Mouse (Mus musculus): ENCODE data around the gene Bcr. TPM values are rescaled to one million over a fixed set of nuclear protein-coding genes. Genes with fewer than 3 reads are reported as not detected.
A peak's percentile ranks its signal among the peaks of the same experiment; 100 is the strongest.

Bcr gene
- polyA plus RNA-seq, 1 experiment from 2014 or later, result 4.7 TPM

- 100% methylated on average over 1 of the region's 1 CpGs for WGBS
- ATAC-seq (ENCODE audit: low FRiP score, low TSS enrichment), result no peak
- H3K9ac ChIP-seq (ENCODE audit: low read length), result no peak overlapping the region
Observed at GRCm38 (mm10) chr10:75231876-75232275, 171.5 kb downstream of the Bcr start.

GRCm38 (mm10) chr10:75232612-75233155, 172.3 kb downstream of the Bcr start:
- Histone ChIP-seq H3K4me2 (replicated peaks; ENCODE audit: low read depth) (no peak overlapping the region), H3K4me3 (ENCODE audit: low read depth, low read length) (no peak overlapping the region), H3K27ac (replicated peaks) (peak overlapping the region; percentile 25), H3K36me3 (ENCODE audit: control insufficient read depth, insufficient read depth, low read length) (no peaks in the 10 kb centered on the region), H3K27me3 (ENCODE audit: control insufficient read depth, insufficient read depth, low read length) (no peaks in the 10 kb centered on the region), H3K9me3 (ENCODE audit: control insufficient read depth, low read length) (no peaks in the 10 kb centered on the region), H3K4me1 (replicated peaks; ENCODE audit: control insufficient read depth, insufficient read depth) (no peaks in the 10 kb centered on the region), H3K9ac (ENCODE audit: low read length) (no peak overlapping the region)
- ATAC-seq (ENCODE audit: low FRiP score, low TSS enrichment), result peak; percentile 78
- DNase-seq (ENCODE audit: low spot score), result no peak
- peak; percentile 39 for TF ChIP-seq EP300 (optimal IDR thresholded peaks at IDR 0.05)
- TF ChIP-seq CTCF (IDR thresholded peaks at IDR 0.05; ENCODE audit: low read depth), result no peak
- WGBS, result 88% methylated on average over 4 of the region's 4 CpGs

More at GRCm38 (mm10) chr10:75231876-75232275, 171.5 kb downstream of the Bcr start:
- Histone ChIP-seq H3K27ac (replicated peaks) (peak overlapping the region; percentile 25), H3K4me3 (ENCODE audit: low read depth, low read length) (no peak overlapping the region), H3K9me3 (ENCODE audit: control insufficient read depth, low read length) (no peaks in the 10 kb centered on the region), H3K4me2 (replicated peaks; ENCODE audit: low read depth) (no peak overlapping the region), H3K4me1 (replicated peaks; ENCODE audit: control insufficient read depth, insufficient read depth) (no peaks in the 10 kb centered on the region), H3K27me3 (ENCODE audit: control insufficient read depth, insufficient read depth, low read length) (no peaks in the 10 kb centered on the region), H3K36me3 (ENCODE audit: control insufficient read depth, insufficient read depth, low read length) (no peaks in the 10 kb centered on the region)
- no peak for DNase-seq (ENCODE audit: low spot score)
- TF ChIP-seq CTCF (IDR thresholded peaks at IDR 0.05; ENCODE audit: low read depth) (no peak), EP300 (optimal IDR thresholded peaks at IDR 0.05) (no peak)

GRCm38 (mm10) chr10:75233489-75233888, 173.1 kb downstream of the Bcr start:
- no peak overlapping the region for H3K27ac ChIP-seq (replicated peaks)
- ATAC-seq (ENCODE audit: low FRiP score, low TSS enrichment), result peak; percentile 85
- WGBS, result 30% methylated on average over 2 of the region's 2 CpGs
- H3K4me3 ChIP-seq (ENCODE audit: low read depth, low read length), result no peak overlapping the region
- no peaks in the 10 kb centered on the region for H3K9me3 ChIP-seq (ENCODE audit: control insufficient read depth, low read length)
- no peak overlapping the region for H3K4me2 ChIP-seq (replicated peaks; ENCODE audit: low read depth)
- H3K9ac ChIP-seq (ENCODE audit: low read length), result no peak overlapping the region
- H3K4me1 ChIP-seq (replicated peaks; ENCODE audit: control insufficient read depth, insufficient read depth), result no peaks in the 10 kb centered on the region
- DNase-seq (ENCODE audit: low spot score), result no peak
- no peaks in the 10 kb centered on the region; the same call in 1 of the 2 replicates for H3K36me3 ChIP-seq (ENCODE audit: control insufficient read depth, insufficient read depth, low read length)
- H3K27me3 ChIP-seq (ENCODE audit: control insufficient read depth, insufficient read depth, low read length), result no peaks in the 10 kb centered on the region
- TF ChIP-seq EP300 (optimal IDR thresholded peaks at IDR 0.05), result no peak
- TF ChIP-seq CTCF (IDR thresholded peaks at IDR 0.05; ENCODE audit: low read depth), result no peak

Other genes starting within 250 kb of the Bcr start
- gene Gnaz, start 93.4 kb upstream of the Bcr start, polyA plus RNA-seq (2015; fragmentation: Nextera tagmentation; extraction: Ambion mirVana), result 3.4 and 3.9 TPM in 2 replicates
- gene Rsph14, start 28.0 kb upstream of the Bcr start, polyA plus RNA-seq (2015; fragmentation: Nextera tagmentation; extraction: Ambion mirVana), result not detected in 2 replicates
- gene Rab36, start 23.5 kb upstream of the Bcr start, polyA plus RNA-seq (2015; fragmentation: Nextera tagmentation; extraction: Ambion mirVana), result 1.9 and 2.0 TPM in 2 replicates
- gene Specc1l, start 151.5 kb downstream of the Bcr start, polyA plus RNA-seq (2015; fragmentation: Nextera tagmentation; extraction: Ambion mirVana), result 9.2 and 9.4 TPM in 2 replicates

All from stomach, postnatal 0 days (tissue).